ENCODE assay signal across 2 mouse cellular contexts in the genomic region with DNA sequence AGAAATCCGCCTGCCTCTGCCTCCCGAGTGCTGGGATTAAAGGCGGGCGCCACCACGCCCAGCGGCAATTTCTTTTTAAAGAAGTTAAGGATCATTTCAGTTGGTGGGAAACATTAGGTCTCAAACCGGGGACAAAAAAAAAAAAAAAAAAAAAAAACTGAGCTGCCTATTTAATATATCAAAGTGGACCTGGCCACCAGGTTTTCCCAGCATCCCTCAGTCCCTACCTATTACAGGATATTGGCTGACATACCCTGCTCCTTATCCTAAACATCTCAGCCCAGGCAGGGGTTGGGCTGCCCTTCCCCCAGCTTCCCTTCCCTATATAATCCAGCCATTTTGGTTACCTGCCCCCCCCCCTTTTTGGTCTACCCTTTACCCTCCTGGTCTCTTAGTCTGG.
TF ChIP-seq lines count a peak whose summit lies in the region.

No protein-coding gene starts in this region.

TF ChIP-seq in CH12.LX, 34 proteins besides CTCF, POLR2A, EP300 and RAD21:
- TF ChIP-seq ZNF384 (IDR thresholded peaks at IDR 0.05; ENCODE audit: low read depth, low read length) (peak; percentile 75), MEF2A (IDR thresholded peaks at IDR 0.05; ENCODE audit: borderline replicate concordance, low read depth, low read length) (no peak), JUN (IDR thresholded peaks at IDR 0.05; ENCODE audit: insufficient read depth, low read depth, low read length) (no peak)
TF ChIP-seq in CH12.LX: peak in this region for 1.

TF ChIP-seq in MEL, 35 proteins besides CTCF, POLR2A, EP300 and RAD21:
- TF ChIP-seq UBTF (IDR thresholded peaks at IDR 0.05; ENCODE audit: borderline replicate concordance, insufficient read depth, low read depth, low read length) (no peak), ZNF384 (IDR thresholded peaks at IDR 0.05; ENCODE audit: low read depth, low read length) (peak; percentile 50; the same call in 1 of the 2 replicates), TBP (IDR thresholded peaks at IDR 0.05; ENCODE audit: low read depth, low read length) (no peak), POLR2AphosphoS5 (IDR thresholded peaks at IDR 0.05; ENCODE audit: borderline replicate concordance, low read depth, low read length) (no peak), USF1 (IDR thresholded peaks at IDR 0.05; ENCODE audit: low read depth, low read length) (no peak)
